11 mouse cellular contexts compared by ENCODE assay signal in genomic region chr17:84004237-84004636, GRCm38 (mm10).
A peak's percentile ranks its signal among the peaks of the same experiment; 100 is the strongest.
DNase-seq lines count a peak whose midpoint lies in the region; ATAC-seq and TF ChIP-seq lines count a peak whose summit lies in the region.
"Had no signal": no experiment of that assay in that cellular context is flagged by ENCODE, and none has a peak within 500 bp of the region (broad histone marks: within the 10 kb centered on the region; RNA-seq: fewer than 3 reads in every experiment).

No protein-coding gene starts in this region.

- H3K27me3 ChIP-seq in hindbrain, embryonic 10.5 days (ENCODE audit: insufficient read depth, poor library complexity, severe bottlenecking) = peaks cover 16% of the 10 kb centered on the region; the same call in 1 of the 2 replicates
- no peaks in the 10 kb centered on the region; the same call in 1 of the 2 replicates for H3K27me3 ChIP-seq in hindbrain, embryonic 11.5 days (ENCODE audit: control insufficient read depth, insufficient read depth, low read length)
- H3K27me3 ChIP-seq: midbrain, embryonic 13.5 days; Patski had no signal

- H3K9me3 ChIP-seq in hindbrain, embryonic 10.5 days = no peaks in the 10 kb centered on the region
- H3K9me3 ChIP-seq in hindbrain, embryonic 11.5 days (ENCODE audit: control insufficient read depth, low read length) = no peaks in the 10 kb centered on the region
- H3K9me3 ChIP-seq: midbrain, embryonic 13.5 days had no signal

- TF ChIP-seq CTCF in embryonic fibroblast, embryonic 13.5 days (IDR thresholded peaks at IDR 0.05; ENCODE audit: borderline replicate concordance, insufficient read depth, low read length) = no peak

- H3K4me2 ChIP-seq in hindbrain, embryonic 11.5 days (replicated peaks; ENCODE audit: low read depth, low read length) = no peak overlapping the region
- H3K4me2 ChIP-seq: midbrain, embryonic 13.5 days had no signal

- no peak for TF ChIP-seq POLR2A in embryonic fibroblast, embryonic 13.5 days (IDR thresholded peaks at IDR 0.05; ENCODE audit: low read depth, low read length)

- no peak for DNase-seq in hindbrain, embryonic 10.5 days (ENCODE audit: low spot score)
- DNase-seq in hindbrain, embryonic 11.5 days (ENCODE audit: low spot score) = no peak
- DNase-seq in CD8-positive naive resting alpha-beta T cell, adult 2 months (ENCODE audit: low read depth in 2 of 2, low spot score in 2 of 2) = peak; percentile 66 to 77
- DNase-seq in natural killer cell, adult 2 months (ENCODE audit: low spot score in 2 of 2) = peak; percentile 80 to 83
- no peak for DNase-seq in urinary bladder, postnatal 36 days (ENCODE audit: low spot score in 2 of 2)
- DNase-seq in urinary bladder, postnatal 10 days (ENCODE audit: low spot score) = no peak
- no peak for DNase-seq in heart, postnatal 14 days
- DNase-seq: cerebellum, adult 9-10 months had no signal

- intact Hi-C loops in heart, postnatal 14 days (cut with DNase I) = no loop called here

- 35% methylated on average over 6 of the region's 6 CpGs for WGBS in hindbrain, embryonic 10.5 days
- WGBS in hindbrain, embryonic 11.5 days = 32% methylated on average over 6 of the region's 6 CpGs

- ATAC-seq in hindbrain, embryonic 11.5 days (ENCODE audit: low FRiP score) = no peak
- ATAC-seq: midbrain, embryonic 13.5 days; Patski had no signal

- H3K36me3 ChIP-seq in hindbrain, embryonic 10.5 days = no peaks in the 10 kb centered on the region
- no peaks in the 10 kb centered on the region for H3K36me3 ChIP-seq in hindbrain, embryonic 11.5 days (ENCODE audit: control insufficient read depth, insufficient read depth, low read length)
- H3K36me3 ChIP-seq: midbrain, embryonic 13.5 days had no signal

- peak overlapping the region; percentile 45; the same call in 1 of the 2 replicates for H3K27ac ChIP-seq in hindbrain, embryonic 10.5 days
- H3K27ac ChIP-seq in hindbrain, embryonic 11.5 days (ENCODE audit: low read depth, low read length) = no peak overlapping the region
- peak overlapping the region; percentile 92 for H3K27ac ChIP-seq in embryonic fibroblast, embryonic 13.5 days (ENCODE audit: insufficient read depth, low read length)
- H3K27ac ChIP-seq: midbrain, embryonic 13.5 days had no signal

- H3K4me3 ChIP-seq in hindbrain, embryonic 10.5 days = no peak overlapping the region
- H3K4me3 ChIP-seq in hindbrain, embryonic 11.5 days (ENCODE audit: low read depth, low read length) = no peak overlapping the region
- H3K4me3 ChIP-seq in embryonic fibroblast, embryonic 13.5 days (ENCODE audit: insufficient read depth, low read length) = no peak overlapping the region
- H3K4me3 ChIP-seq: midbrain, embryonic 13.5 days had no signal

- peaks cover 31% of the 10 kb centered on the region for H3K4me1 ChIP-seq in hindbrain, embryonic 10.5 days (replicated peaks)
- 0 out of 2 replicates have a peak, but pooled peaks cover 3% of the 10 kb centered on the region for H3K4me1 ChIP-seq in hindbrain, embryonic 11.5 days (replicated peaks; ENCODE audit: control insufficient read depth, insufficient read depth, low read length)
- H3K4me1 ChIP-seq in embryonic fibroblast, embryonic 13.5 days (ENCODE audit: control insufficient read depth, insufficient read depth, low read length) = peaks cover 11% of the 10 kb centered on the region

- no peak overlapping the region for H3K9ac ChIP-seq in hindbrain, embryonic 11.5 days (ENCODE audit: low read depth, low read length)
- H3K9ac ChIP-seq: midbrain, embryonic 13.5 days had no signal

Comparison
In these comparisons a context has a peak if more than half of its experiments do, and no peak if none do; other contexts are left out.
1. DNase-seq: peak in CD8-positive naive resting alpha-beta T cell, adult 2 months (2 of 2) and natural killer cell, adult 2 months (2 of 2); none in hindbrain, embryonic 10.5 days (single experiment), hindbrain, embryonic 11.5 days (single experiment), urinary bladder, postnatal 36 days (0 of 2), urinary bladder, postnatal 10 days (single experiment) and heart, postnatal 14 days (0 of 2).